Mouse (Mus musculus) retina, postnatal 7 days (tissue): ENCODE measurements around the gene Lin52.

Experiments
- DNase-seq: peaks from one replicate; pipeline ENCODE4 v3.0.0-alpha.2; 2012; ENCODE audit warnings: low read depth, low spot score

Gene Lin52

DNA sequence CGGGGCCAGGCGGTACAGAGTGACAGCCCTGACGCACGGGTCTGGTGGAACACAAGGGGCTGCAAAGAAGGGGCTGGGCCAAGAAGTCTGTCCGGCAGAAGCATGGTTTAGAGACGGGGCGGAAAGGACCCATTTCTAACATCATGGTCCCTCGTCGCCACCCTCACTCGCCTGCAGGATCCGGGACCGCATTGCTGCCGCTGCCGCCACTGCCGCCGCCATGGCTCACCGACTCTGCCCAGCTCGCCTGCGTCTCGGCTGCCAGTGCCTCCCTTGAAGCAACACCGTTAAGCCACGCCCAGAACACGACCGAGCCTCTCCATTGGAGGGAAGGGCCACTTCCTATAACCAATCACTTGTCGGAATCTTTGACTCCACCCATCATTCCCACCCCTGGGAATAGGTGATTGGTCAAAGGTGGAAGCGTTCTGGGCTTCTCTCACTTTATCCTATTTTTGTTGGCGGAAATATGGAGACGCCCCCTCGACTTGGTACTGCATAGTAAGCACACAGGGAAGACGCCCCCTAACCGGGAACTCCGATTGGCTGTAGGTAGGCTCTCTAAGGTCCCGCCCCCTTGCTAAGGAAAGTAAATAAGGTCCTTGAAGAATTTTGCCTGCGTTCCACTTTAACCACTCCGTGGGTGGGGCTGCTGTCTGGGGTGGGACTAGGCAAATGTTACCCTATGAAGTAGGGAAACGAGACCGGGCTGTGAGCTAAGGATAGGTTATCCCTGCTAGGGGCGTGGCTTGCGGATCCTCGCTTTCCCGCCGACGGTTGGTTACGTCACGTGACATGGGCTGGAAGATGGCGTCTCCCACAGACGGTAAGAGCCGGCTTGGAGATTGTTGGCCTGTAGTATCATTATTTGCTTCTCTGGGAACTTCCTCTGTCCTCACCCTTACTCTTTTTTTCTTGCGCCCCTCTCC lies at the start of gene Lin52, which contains the start of gene Aldh6a1:
Gene Lin52, plus strand, starts transcription at position 705 of the 929 bp plus-strand sequence.
Gene Aldh6a1, minus strand, starts transcription at position 287 of the 929 bp plus-strand sequence.
- DNase-seq, result peak; percentile 99

DNA sequence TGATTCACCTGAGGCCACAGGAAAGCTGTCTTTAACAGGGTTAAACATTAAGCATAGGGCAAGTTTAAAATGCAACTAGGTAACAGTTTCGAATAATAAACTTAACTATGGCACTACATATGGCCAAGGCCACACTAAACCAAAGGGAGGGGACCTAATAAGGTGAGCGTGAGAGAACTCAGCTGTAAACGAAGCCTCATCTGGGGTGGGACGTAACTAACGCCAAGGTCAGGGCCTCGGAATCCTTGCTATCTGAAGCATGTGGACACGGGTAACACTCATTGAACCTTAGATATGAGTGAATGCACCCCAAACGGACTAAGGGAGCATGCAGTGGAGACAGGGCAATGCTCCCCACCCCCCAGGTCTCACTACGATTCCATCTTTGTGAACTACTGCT lies 48.3 kb upstream of the Lin52 start:
- no peak for DNase-seq

GRCm38 (mm10) chr12:84404541-84404940 lies 46.7 kb upstream of the Lin52 start:
- DNase-seq, result peak; percentile 29

- no peak for DNase-seq
Measured at GRCm38 (mm10) chr12:84407259-84407658, 44.0 kb upstream of the Lin52 start.

- no peak for DNase-seq
Measured at GRCm38 (mm10) chr12:84407874-84408818, 43.1 kb upstream of the Lin52 start.

DNA sequence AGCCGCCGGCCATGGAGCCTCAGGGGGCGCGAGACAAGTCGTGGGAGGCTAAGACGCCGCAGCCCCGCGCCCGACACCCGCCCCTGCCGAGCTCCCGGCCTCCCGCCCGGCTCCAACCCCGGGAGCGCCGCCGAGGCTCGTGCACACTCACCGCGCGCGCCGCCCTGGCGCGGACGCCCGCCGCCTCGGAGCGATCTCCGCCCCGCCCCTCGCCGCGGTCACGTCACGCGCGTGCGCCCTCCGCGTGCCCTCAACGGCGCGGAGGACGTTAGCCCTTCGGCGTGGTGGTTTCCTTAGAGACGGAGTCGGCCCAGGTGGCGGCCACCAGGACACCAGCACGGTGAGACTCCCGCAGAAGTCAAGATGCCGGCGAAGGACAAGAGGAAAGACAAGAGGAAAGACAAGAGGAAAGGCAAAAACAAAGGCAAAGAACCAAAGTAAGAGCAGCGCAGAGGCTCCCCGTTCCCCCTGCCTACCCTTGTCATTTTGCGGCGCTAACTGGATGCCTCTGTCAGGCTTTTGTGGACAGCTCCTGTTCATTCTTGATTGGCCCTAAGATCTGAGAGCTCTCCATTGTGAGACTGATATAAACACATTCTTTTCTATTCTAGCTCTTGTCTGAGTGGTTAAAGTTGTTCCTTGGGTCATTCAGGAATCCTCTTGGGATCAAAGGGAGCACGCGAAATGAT lies 42.3 kb upstream of the Lin52 start, which contains the start of the genes Entpd5 and Bbof1:
Gene Entpd5, minus strand, starts transcription at position 211 of the 689 bp plus-strand sequence.
Gene Bbof1, plus strand, starts transcription at position 253 of the 689 bp plus-strand sequence.
- DNase-seq, result peak; percentile 90

GRCm38 (mm10) chr12:84416834-84417604 lies 34.2 kb upstream of the Lin52 start, which contains the start of gene Rnf113a2:
Rnf113a2 (plus strand) TSS chr12:84417196.
- peak; percentile 84 for DNase-seq

DNA sequence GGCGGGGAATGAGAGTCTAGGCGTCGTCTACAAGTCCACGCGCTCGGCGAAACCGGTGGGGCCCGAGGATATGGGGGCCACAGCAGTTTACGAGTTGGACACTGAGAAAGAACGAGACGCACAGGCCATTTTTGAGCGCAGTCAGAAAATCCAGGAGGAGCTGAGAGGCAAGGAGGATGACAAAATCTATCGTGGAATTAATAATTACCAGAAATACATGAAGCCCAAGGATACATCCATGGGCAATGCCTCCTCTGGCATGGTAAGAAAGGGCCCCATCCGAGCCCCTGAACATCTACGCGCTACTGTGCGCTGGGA lies 33.7 kb upstream of the Lin52 start:
- DNase-seq, result no peak

GRCm38 (mm10) chr12:84423990-84424389 lies 27.2 kb upstream of the Lin52 start:
- no peak for DNase-seq

DNA sequence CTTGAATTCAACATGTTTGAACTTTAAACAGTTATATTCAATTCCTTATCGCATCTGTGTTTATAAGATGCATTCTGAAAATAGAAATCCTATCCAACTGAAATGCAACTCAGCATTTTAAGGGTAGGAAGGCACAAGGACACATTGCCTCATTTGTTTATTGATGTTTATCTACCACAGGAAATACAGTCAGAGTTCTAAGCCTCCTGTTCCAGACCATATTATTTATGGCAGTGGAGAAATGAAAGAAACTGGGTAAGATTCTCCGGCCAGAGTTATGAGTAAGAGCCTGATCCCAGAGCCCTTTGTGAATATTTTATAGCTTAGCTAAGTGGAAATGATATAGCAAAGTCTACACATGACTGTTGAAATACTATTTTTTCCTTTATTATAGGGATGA lies 21.4 kb upstream of the Lin52 start:
- DNase-seq, result no peak

- DNase-seq, result no peak
Measured at GRCm38 (mm10) chr12:84438697-84439096, 12.5 kb upstream of the Lin52 start.

DNA sequence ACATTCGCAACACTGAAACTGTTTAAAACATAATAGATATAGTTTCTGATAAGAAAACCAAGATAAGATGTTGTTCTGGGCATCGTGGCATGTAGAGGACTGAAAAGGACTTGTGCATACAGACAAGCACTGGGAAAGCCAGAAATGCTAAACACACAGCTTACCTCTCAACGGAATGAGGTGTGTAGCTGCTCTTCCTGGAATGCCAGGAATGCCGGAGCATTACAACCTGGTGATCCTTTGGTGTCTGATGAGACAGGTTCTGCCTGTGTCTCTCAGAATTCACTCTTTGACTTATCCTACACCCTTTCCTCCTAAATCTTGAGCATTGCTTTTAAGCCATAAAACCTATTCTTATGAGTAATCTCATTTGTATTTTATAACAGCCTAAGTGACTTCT lies 8.7 kb upstream of the Lin52 start:
- DNase-seq, result no peak

DNA sequence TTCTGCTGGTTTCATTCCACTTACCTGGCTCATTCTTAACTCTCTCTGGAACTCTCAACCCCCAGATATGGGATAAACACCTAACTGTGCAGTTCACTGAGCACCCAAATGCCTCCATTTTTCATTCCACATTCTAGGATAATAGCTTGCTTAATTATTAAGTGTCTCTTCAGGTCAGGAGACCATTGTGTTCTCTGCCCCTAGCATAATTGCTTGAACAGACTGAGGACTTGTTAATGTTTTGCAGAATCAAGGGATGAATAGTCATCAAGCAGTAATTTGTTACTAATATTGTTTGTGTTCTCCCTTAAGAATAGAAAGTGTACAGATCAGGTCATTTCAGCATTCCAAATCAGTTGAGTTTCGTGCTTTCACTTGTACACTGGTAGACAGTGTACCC lies 3.8 kb upstream of the Lin52 start:
- DNase-seq, result no peak

- DNase-seq, result no peak
Measured at GRCm38 (mm10) chr12:84448181-84448580, 3.0 kb upstream of the Lin52 start.

GRCm38 (mm10) chr12:84449887-84450286 lies 1.3 kb upstream of the Lin52 start:
- DNase-seq, result no peak

- no peak for DNase-seq
Measured at GRCm38 (mm10) chr12:84450351-84450717, 888 bp upstream of the Lin52 start.

DNA sequence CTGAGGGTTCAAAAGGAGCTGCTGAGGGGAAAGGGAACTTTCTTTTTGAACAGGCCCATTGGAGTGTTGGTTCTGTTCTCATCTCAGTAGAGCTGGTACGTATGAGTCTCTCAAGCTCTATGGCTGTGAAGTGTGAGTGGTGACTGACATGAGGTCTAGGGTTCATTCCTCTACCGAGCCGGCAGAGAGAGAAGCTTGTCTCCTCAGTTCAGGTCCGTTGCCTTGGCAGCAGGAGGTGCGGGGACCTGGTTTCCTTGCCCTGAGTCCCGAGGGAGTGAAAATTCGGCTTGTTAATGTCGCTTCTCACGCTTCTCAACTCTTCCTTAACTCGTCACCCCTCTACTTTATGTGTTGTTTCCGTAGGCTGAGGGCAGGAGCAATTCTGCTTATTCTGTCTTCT lies 579 bp downstream of the Lin52 start:
- no peak for DNase-seq

DNA sequence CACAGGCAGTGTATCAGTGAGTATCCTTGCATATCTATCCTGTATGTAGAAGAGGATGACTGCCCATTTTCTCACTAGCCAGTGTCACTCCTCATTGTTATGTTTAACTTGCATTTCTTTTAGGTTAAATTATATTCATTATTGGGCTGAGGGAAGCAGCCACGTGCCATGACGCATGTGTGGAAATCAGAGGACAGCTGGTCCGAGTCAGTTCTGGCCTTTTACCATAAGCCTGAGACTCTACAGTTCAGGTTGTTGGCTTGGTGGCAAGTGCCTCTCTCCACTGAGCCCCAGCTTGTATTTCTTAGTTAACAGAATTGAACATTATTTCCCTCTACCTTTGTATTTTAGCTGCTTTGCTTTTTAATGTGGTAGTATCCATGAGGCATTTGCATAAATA lies 5.7 kb downstream of the Lin52 start:
- no peak for DNase-seq

- DNase-seq, result no peak
Measured at GRCm38 (mm10) chr12:84459845-84460244, 8.6 kb downstream of the Lin52 start.

- no peak for DNase-seq
Measured at GRCm38 (mm10) chr12:84461416-84461815, 10.2 kb downstream of the Lin52 start.

GRCm38 (mm10) chr12:84462856-84463255 lies 11.6 kb downstream of the Lin52 start:
- no peak for DNase-seq
